Mouse (Mus musculus) forebrain, embryonic 16.5 days (tissue): Measurements from ENCODE around the gene Oxct1. TPM values are rescaled to one million over a fixed set of nuclear protein-coding genes. Genes with fewer than 3 reads are reported as not detected.

Source experiments
- ATAC-seq: fragments of 200-750 bp; cut with Nextera tagmentation; 2 replicates; pipeline ENCODE4 v1.8.0; 2017; ENCODE audit warnings: mild to moderate bottlenecking, moderate library complexity
- H3K27ac ChIP-seq: fragments of 300-500 bp; sonication (generic); 2 replicates; pipeline ENCODE4 v1.5.1; 2014; ENCODE audit warnings: low read length, control low read depth
- H3K27me3 ChIP-seq: fragments of 300-500 bp; sonication (generic); replicated peaks from 2 replicates; pipeline ENCODE4 v1.6.1; 2014; ENCODE audit warnings: low read length; ENCODE audit not compliant: control insufficient read depth, insufficient read depth
- H3K36me3 ChIP-seq: fragments of 300-500 bp; sonication (generic); 2 replicates; pipeline ENCODE4 v1.6.1; 2014; ENCODE audit not compliant: control insufficient read depth, insufficient read depth
- H3K4me1 ChIP-seq: fragments of 300-500 bp; sonication (generic); replicated peaks from 2 replicates; pipeline ENCODE4 v1.6.1; 2014; ENCODE audit warnings: low read length; ENCODE audit not compliant: control insufficient read depth, insufficient read depth
- H3K4me2 ChIP-seq: fragments of 300-500 bp; sonication (generic); 2 replicates; pipeline ENCODE4 v1.6.1; 2014; ENCODE audit warnings: mild to moderate bottlenecking, low read length, control low read depth
- H3K4me3 ChIP-seq: fragments of 300-500 bp; sonication (generic); replicated peaks from 2 replicates; pipeline ENCODE4 v1.5.1; 2014; ENCODE audit warnings: mild to moderate bottlenecking, low read length, control low read depth
- H3K9ac ChIP-seq: fragments of 300-500 bp; sonication (generic); replicated peaks from 2 replicates; pipeline ENCODE4 v1.6.1; 2014; ENCODE audit warnings: low read depth, low read length, control low read depth
- H3K9me3 ChIP-seq: fragments of 300-500 bp; sonication (generic); 2 replicates; pipeline ENCODE4 v1.6.1; 2016; ENCODE audit warnings: low read length; ENCODE audit not compliant: control insufficient read depth
- WGBS: fragments of 180-500 bp; shearing (Covaris S2); extraction: QIAGEN DNeasy Blood & Tissue Kit; methylation state at CpG from one replicate; pipeline ENCODE4 v1.1.7; 2014; 5-methylcytosine and 5-hydroxymethylcytosine counted together
- polyA plus RNA-seq: library from polyadenylated mRNA; unstranded; fragments of >200 nt; fragmentation: Nextera tagmentation; extraction: Ambion mirVana; gene quantifications from 2 replicates; pipeline ENCODE4 v1.2.1, GENCODE M21; 2015

The Oxct1 gene
- polyA plus RNA-seq, 1 experiment from 2014 or later: 300 TPM

- no peaks in the 10 kb centered on the region for H3K9me3 ChIP-seq
- H3K4me2 ChIP-seq: no peak overlapping the region
- H3K9ac ChIP-seq: no peak overlapping the region
- WGBS: 91% methylated on average over 7 of the region's 7 CpGs
- no peak overlapping the region for H3K4me3 ChIP-seq
- H3K36me3 ChIP-seq: peaks cover 14% of the 10 kb centered on the region
- H3K27ac ChIP-seq: no peak overlapping the region
- ATAC-seq: no peak
- no peaks in the 10 kb centered on the region for H3K27me3 ChIP-seq
- no peaks in the 10 kb centered on the region for H3K4me1 ChIP-seq
Observed at GRCm38 (mm10) chr15:4064013-4064412, 37.8 kb downstream of the Oxct1 start.

DNA sequence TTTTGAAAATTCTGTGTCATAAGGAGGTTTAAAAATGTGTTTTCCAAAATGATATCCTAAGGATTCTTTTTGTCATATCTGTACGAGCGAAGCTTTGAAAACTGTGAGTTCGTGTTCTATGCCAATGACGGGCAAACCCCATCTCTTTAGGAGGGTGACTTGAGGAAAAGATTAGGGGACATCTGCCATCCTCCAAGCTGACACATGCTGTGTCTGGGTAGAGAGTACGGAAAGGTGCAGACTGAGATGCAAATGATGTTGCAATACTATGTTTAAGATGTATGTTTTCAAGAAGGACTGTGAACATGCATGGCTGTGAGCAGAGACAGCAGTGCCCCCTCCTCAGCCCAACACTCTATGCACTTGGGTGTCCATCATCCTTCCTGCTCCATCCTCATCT lies 38.5 kb downstream of the Oxct1 start:
- Histone ChIP-seq H3K4me3 (no peak overlapping the region), H3K27ac (no peak overlapping the region), H3K27me3 (no peaks in the 10 kb centered on the region), H3K9ac (no peak overlapping the region), H3K4me2 (no peak overlapping the region), H3K4me1 (no peaks in the 10 kb centered on the region), H3K36me3 (peaks cover 14% of the 10 kb centered on the region), H3K9me3 (no peaks in the 10 kb centered on the region)
- ATAC-seq: no peak
- WGBS: 75% methylated on average over 5 of the region's 5 CpGs

GRCm38 (mm10) chr15:4067273-4067990 lies 41.2 kb downstream of the Oxct1 start:
- no peaks in the 10 kb centered on the region for H3K27me3 ChIP-seq
- no peak overlapping the region for H3K9ac ChIP-seq
- ATAC-seq: no peak
- H3K27ac ChIP-seq: no peak overlapping the region
- H3K9me3 ChIP-seq: no peaks in the 10 kb centered on the region
- H3K36me3 ChIP-seq: peaks cover 4% of the 10 kb centered on the region; the same call in 1 of the 2 replicates
- no peak overlapping the region for H3K4me2 ChIP-seq
- no peak overlapping the region for H3K4me3 ChIP-seq
- WGBS: 61% methylated on average over 5 of the region's 5 CpGs
- H3K4me1 ChIP-seq: no peaks in the 10 kb centered on the region

GRCm38 (mm10) chr15:4077978-4078377 lies 51.8 kb downstream of the Oxct1 start:
- ATAC-seq: no peak
- Histone ChIP-seq H3K4me2 (no peak overlapping the region), H3K9me3 (no peaks in the 10 kb centered on the region), H3K4me1 (no peaks in the 10 kb centered on the region), H3K9ac (no peak overlapping the region), H3K4me3 (no peak overlapping the region), H3K36me3 (no peaks in the 10 kb centered on the region), H3K27me3 (no peaks in the 10 kb centered on the region), H3K27ac (no peak overlapping the region)
- 91% methylated on average over 4 of the region's 4 CpGs for WGBS

DNA sequence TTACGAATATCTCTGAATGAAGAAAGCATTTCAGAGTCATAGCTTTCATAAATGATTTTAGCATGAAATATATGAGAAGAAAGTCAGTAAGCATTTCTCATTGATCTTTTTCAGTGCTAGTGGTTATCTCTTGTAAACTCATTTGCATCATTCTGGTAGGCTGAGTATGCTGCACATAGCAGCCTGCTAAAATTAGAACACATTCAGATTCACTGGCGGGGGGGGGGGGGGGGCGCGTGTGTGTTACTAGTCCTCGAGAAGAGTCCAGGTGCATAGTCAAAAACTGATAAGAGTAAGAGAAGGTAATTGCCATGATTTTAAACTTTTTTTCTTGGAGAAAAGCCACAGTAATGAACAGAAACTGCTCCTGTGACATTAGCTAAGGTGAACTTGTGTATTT lies 52.6 kb downstream of the Oxct1 start:
- Histone ChIP-seq H3K9me3 (no peaks in the 10 kb centered on the region), H3K4me2 (no peak overlapping the region), H3K4me1 (no peaks in the 10 kb centered on the region), H3K4me3 (no peak overlapping the region), H3K36me3 (no peaks in the 10 kb centered on the region), H3K9ac (no peak overlapping the region), H3K27me3 (no peaks in the 10 kb centered on the region), H3K27ac (no peak overlapping the region)
- no peak for ATAC-seq
- WGBS: 86% methylated on average over 4 of the region's 5 CpGs

- no peaks in the 10 kb centered on the region for H3K4me1 ChIP-seq
- no peak overlapping the region for H3K4me3 ChIP-seq
- no peak overlapping the region for H3K4me2 ChIP-seq
- no peaks in the 10 kb centered on the region for H3K27me3 ChIP-seq
- 70% methylated on average over 13 of the region's 13 CpGs for WGBS
- H3K36me3 ChIP-seq: no peaks in the 10 kb centered on the region
- H3K27ac ChIP-seq: no peak overlapping the region
- no peaks in the 10 kb centered on the region for H3K9me3 ChIP-seq
- no peak overlapping the region for H3K9ac ChIP-seq
- no peak for ATAC-seq
Observed at GRCm38 (mm10) chr15:4079425-4080189, 53.4 kb downstream of the Oxct1 start.

DNA sequence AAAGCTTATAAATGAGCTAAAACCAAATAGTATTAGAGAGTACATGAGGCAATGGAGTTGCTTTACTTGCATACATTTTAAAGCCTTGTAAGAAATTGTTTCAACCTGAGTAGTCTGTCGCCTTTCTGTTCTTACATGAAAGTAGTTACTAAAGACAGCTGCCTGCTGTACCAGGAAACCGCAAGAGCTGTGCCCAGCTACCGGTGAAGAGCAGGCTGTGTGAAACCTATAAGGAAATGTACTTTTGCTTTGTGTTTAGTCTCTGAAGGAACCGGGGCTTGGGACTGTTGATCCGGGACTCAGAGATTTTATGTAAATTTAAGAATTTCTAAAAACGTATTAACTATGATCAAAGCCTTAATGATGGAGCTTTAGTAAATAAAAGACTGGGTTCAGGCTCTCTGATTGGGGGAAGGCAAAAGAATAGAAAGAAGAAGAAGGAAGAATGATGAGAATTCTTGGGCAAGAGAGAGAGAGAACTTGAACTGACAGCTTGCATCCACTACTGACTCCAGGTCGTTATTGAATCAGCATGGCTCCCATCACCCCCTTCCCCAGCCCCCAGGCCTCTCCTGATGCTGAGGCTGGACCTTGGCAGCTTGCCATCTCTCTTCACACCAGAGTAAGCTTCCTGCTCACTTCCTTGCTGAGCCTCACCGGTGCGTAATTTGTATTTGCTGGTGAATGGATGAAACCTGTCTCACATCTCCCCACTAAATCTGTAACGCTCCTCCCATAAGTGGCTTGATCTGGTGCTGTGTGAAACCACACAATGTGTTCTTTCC lies 59.6 kb downstream of the Oxct1 start:
- H3K4me2 ChIP-seq: no peak overlapping the region
- no peak overlapping the region for H3K27ac ChIP-seq
- no peaks in the 10 kb centered on the region for H3K9me3 ChIP-seq
- no peak overlapping the region for H3K4me3 ChIP-seq
- H3K4me1 ChIP-seq: peaks cover 2% of the 10 kb centered on the region; the same call in 1 of the 2 replicates
- H3K36me3 ChIP-seq: no peaks in the 10 kb centered on the region
- WGBS: 60% methylated on average over 10 of the region's 10 CpGs
- no peak for ATAC-seq
- no peak overlapping the region for H3K9ac ChIP-seq
- no peaks in the 10 kb centered on the region for H3K27me3 ChIP-seq

GRCm38 (mm10) chr15:4087446-4087845 lies 61.3 kb downstream of the Oxct1 start:
- H3K27me3 ChIP-seq: no peaks in the 10 kb centered on the region
- H3K9ac ChIP-seq: no peak overlapping the region
- no peak overlapping the region for H3K4me3 ChIP-seq
- no peak overlapping the region for H3K4me2 ChIP-seq
- 61% methylated on average over 4 of the region's 4 CpGs for WGBS
- H3K9me3 ChIP-seq: no peaks in the 10 kb centered on the region
- H3K36me3 ChIP-seq: peaks cover 9% of the 10 kb centered on the region
- peaks cover 2% of the 10 kb centered on the region; the same call in 1 of the 2 replicates for H3K4me1 ChIP-seq
- no peak overlapping the region for H3K27ac ChIP-seq
- ATAC-seq: no peak

DNA sequence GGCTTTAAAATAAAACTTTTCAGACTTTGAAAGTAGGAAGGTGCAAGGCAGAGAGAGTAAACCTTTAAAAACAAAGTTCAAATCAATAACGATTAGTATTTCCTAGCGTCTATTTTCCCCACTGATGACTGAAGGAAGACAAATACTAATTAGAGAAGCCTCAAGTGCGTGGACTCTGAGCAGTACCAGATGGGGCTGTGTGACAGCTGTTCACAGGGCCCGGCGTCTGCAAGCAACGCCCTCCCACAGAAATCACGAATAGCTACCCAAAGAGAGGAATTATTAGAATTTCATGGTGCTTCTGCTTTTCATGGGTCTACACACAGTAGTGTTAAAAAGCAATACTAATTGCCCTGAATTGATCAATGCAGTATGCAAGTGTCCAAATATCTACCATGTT lies 61.7 kb downstream of the Oxct1 start:
- Histone ChIP-seq H3K4me1 (peaks cover 2% of the 10 kb centered on the region; the same call in 1 of the 2 replicates), H3K27ac (no peak overlapping the region), H3K9ac (no peak overlapping the region), H3K36me3 (peaks cover 12% of the 10 kb centered on the region), H3K27me3 (no peaks in the 10 kb centered on the region), H3K4me2 (no peak overlapping the region), H3K4me3 (no peak overlapping the region), H3K9me3 (no peaks in the 10 kb centered on the region)
- WGBS: 44% methylated on average over 7 of the region's 7 CpGs
- ATAC-seq: peak; percentile 65
